Mouse (Mus musculus): ENCODE measurements around the gene Rusc2.

GRCm38 (mm10) chr4:43404697-43405096 is 22.9 kb downstream of the Rusc2 start:
- TF ChIP-seq GATA1 (IDR thresholded peaks at IDR 0.05; ENCODE audit: borderline replicate concordance, low read length) (no peak), FLI1 (IDR thresholded peaks at IDR 0.05; ENCODE audit: low read length) (no peak)

Measured in megakaryocyte, embryonic 14.5 days (primary cell).